Mouse (Mus musculus) kidney, adult 2 months (tissue): ENCODE results near the gene Idh3a.

ENCODE experiments used
- CTCF ChIP-seq: fragments of 200-500 bp; conservative IDR thresholded peaks from 2 replicates; pipeline ENCODE4 v1.5.1; 2011; ENCODE audit warnings: low read depth, mild to moderate bottlenecking, control low read depth, low read length, moderate library complexity, mixed read lengths; ENCODE audit not compliant: insufficient read depth, insufficient read length
- POLR2A ChIP-seq: fragments of 200-500 bp; IDR thresholded peaks from one replicate; pipeline ENCODE4 v1.6.1; 2011; ENCODE audit warnings: low read depth, low read length, control low read depth

GRCm38 (mm10) chr9:54537030-54537429 lies 49.1 kb upstream of the Idh3a start:
- no peak for TF ChIP-seq POLR2A
- TF ChIP-seq CTCF = no peak
